Mouse (Mus musculus) telencephalon, adult 2 months (tissue): ENCODE measurements around the gene Cops8.

Source experiments
- DNase-seq: peaks from one replicate; pipeline ENCODE4 v3.0.0-alpha.2; 2011; ENCODE audit warnings: low read depth, low spot score

Gene Cops8

GRCm38 (mm10) chr1:90650781-90651437 is 48.1 kb downstream of the Cops8 start:
- peak; percentile 33 for DNase-seq

DNA sequence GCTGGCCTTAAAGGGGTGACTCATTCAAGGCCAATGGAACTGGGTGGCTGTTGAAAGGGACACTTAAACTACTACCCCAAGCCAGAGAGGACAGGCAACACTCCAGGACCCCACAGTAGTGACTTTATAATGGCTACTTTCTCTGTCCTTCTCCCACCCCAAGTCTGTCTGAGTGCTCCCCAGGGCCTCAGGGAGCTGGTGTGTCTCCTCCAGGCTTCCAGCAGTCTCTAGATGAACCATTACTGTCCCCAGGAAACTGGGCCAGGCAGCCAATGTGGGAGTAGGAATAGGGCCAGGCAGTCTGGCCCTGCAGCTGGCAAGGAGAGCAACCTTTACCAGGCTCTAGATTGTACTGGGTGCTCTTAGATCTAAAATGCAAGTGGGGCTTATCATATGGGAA is 49.0 kb downstream of the Cops8 start:
- DNase-seq: no peak

- no peak for DNase-seq
Measured at GRCm38 (mm10) chr1:90652553-90652952, 49.8 kb downstream of the Cops8 start.

GRCm38 (mm10) chr1:90656492-90657245 is 53.9 kb downstream of the Cops8 start:
- no peak for DNase-seq

- no peak for DNase-seq
Measured at GRCm38 (mm10) chr1:90657292-90658050, 54.7 kb downstream of the Cops8 start.

GRCm38 (mm10) chr1:90658581-90658980 is 55.8 kb downstream of the Cops8 start:
- DNase-seq: no peak

DNA sequence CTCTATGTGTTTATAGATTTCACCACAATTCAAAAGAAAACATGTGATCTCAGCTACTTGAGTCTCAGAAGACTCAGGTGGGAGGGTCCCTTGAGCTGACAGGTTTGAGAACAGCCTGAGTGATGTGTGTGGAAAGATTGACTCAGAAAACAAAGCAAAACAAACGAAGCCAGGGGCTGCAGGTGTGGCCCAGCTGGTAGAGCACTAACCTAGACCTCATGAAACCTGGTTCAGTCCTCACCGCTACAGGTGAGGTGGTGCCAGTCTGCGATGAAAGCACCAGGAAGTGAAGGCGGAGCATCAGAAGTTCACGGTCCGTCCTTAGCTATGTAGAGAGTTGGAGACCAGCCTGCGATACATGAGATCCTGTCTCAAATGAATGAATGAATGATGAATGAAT is 57.4 kb downstream of the Cops8 start:
- DNase-seq: no peak

GRCm38 (mm10) chr1:90662491-90662890 is 59.7 kb downstream of the Cops8 start:
- DNase-seq: no peak
